Mouse (Mus musculus) testis, adult 2 months (tissue): ENCODE data around the gene Rnf11. TPM values are rescaled to one million over a fixed set of nuclear protein-coding genes. Genes with fewer than 3 reads are reported as not detected.
"Not testable (repeated sequence)": the region's sequence is repeated elsewhere in the genome, so short reads cannot be mapped to it uniquely, and the experiment has no call there.

Source experiments
- H3K27ac ChIP-seq: fragments of 200-500 bp; 2 replicates; pipeline ENCODE4 v1.5.1; 2012; ENCODE audit warnings: low read depth, low read length; ENCODE audit not compliant: control insufficient read depth, insufficient read depth
- H3K27me3 ChIP-seq: fragments of 200-500 bp; 2 replicates; pipeline ENCODE4 v1.6.1; 2012; ENCODE audit warnings: mild to moderate bottlenecking, low read length, moderate library complexity; ENCODE audit not compliant: control insufficient read depth, insufficient read depth
- H3K36me3 ChIP-seq: fragments of 200-500 bp; 2 replicates; pipeline ENCODE4 v1.6.1; 2012; ENCODE audit warnings: mild to moderate bottlenecking, low read length; ENCODE audit not compliant: control insufficient read depth, insufficient read depth
- H3K4me1 ChIP-seq: fragments of 200-500 bp; 2 replicates; pipeline ENCODE4 v1.6.1; 2012; ENCODE audit warnings: low read length; ENCODE audit not compliant: control insufficient read depth, insufficient read depth
- H3K4me3 ChIP-seq: fragments of 200-500 bp; 2 replicates; pipeline ENCODE4 v1.5.1; 2012; ENCODE audit warnings: low read depth, mild to moderate bottlenecking, low read length, moderate library complexity, mixed read lengths; ENCODE audit not compliant: control insufficient read depth
- CTCF ChIP-seq: fragments of 200-500 bp; IDR thresholded peaks from 2 replicates; pipeline ENCODE4 v1.5.1; 2012; ENCODE audit warnings: low read depth, mild to moderate bottlenecking, inconsistent platforms, low read length, moderate library complexity; ENCODE audit not compliant: control insufficient read depth, insufficient read depth, insufficient replicate concordance
- POLR2A ChIP-seq: fragments of 200-500 bp; IDR thresholded peaks from 2 replicates; pipeline ENCODE4 v1.6.1; 2012; ENCODE audit warnings: low read depth, mild to moderate bottlenecking, inconsistent platforms, low read length, moderate library complexity; ENCODE audit not compliant: control insufficient read depth
- polyA plus RNA-seq: library from polyadenylated mRNA; depleted of rRNA; stranded (reverse); fragments of >200 nt; gene quantifications from 2 replicates; pipeline ENCODE4 v1.2.3, GENCODE M21; 2012; rRNA removed

The Rnf11 gene
- polyA plus RNA-seq, 1 experiment = 44.2 TPM

DNA sequence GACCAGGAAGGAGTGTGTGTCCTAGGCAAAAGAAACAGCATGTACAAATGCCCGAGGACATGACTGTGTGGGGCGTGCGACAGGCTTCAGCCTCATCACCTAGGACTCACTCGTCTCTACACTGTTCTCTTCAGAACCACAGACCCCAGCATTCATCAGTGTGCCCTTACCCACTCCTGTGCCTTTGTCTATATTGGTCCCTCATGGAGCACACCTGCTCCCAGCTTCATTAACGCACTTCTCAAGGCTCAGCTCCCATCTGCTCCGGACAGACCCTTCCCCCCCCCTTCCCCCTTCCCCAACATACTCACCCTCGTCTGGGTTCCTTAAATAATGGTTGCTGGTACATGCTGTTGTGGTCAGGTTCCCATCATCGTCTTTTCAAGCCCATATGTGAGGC is 79.1 kb downstream of the Rnf11 start:
- no peak for TF ChIP-seq POLR2A
- no peak for TF ChIP-seq CTCF
- peaks cover 12% of the 10 kb centered on the region for H3K4me1 ChIP-seq
- H3K36me3 ChIP-seq = no peaks in the 10 kb centered on the region
- H3K4me3 ChIP-seq = no peak overlapping the region
- no peaks in the 10 kb centered on the region for H3K27me3 ChIP-seq
- no peak overlapping the region for H3K27ac ChIP-seq

DNA sequence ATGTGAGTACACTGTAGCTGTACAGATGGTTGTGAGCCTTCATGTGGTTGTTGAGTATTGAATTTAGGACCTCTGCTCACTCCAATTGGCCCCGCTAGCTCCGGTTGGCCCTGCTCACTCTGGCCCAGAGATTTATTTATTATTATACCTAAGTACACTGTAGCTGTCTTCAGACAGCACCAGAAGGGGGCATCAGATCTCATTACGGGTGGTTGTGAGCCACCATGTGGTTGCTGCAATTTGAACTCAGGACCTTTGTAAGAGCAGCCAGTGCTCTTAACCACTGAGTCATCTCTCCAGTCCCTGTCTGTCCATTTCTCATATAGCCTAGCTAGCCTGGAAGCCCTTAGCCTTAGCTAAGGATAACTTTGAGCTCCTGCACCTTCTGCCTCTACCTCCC is 79.6 kb downstream of the Rnf11 start:
- H3K4me1 ChIP-seq = peaks cover 12% of the 10 kb centered on the region
- H3K27ac ChIP-seq, H3K4me3 ChIP-seq, H3K27me3 ChIP-seq, H3K36me3 ChIP-seq: not testable (repeated sequence)

DNA sequence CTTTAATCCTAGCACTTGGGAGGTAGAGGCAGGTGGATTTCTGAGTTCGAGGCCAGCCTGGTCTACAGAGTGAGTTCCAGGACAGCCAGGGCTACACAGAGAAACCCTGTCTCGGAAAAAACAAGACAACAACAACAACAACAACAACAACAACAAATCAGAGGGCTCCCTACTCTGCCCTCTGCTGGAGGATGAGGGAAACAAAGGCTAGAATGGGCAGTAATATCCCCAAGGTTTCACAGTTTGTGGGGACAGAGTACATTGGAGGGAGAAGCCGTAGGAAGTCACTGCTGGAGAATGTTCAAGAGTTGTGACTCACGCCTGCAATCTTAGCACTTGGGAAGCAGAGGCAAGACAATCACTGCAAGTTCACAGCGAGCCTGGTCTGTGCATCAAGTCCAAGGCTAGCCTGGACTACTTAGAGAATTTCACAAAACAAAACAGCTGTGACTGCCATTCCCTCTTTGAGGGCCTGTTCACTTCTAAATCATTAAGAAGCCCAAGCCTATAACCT is 83.3 kb downstream of the Rnf11 start:
- H3K27me3 ChIP-seq = no peaks in the 10 kb centered on the region
- no peak overlapping the region for H3K27ac ChIP-seq
- H3K4me1 ChIP-seq = peaks cover 2% of the 10 kb centered on the region
- no peaks in the 10 kb centered on the region for H3K36me3 ChIP-seq
- no peak for TF ChIP-seq POLR2A
- no peak for TF ChIP-seq CTCF
- H3K4me3 ChIP-seq = no peak overlapping the region

Other genes with a start within 250 kb of the Rnf11 start
- gene Eps15, start 204.5 kb downstream of the Rnf11 start, polyA plus RNA-seq = 36.4 and 39.4 TPM in 2 replicates
- gene Ttc39a, start 78.1 kb downstream of the Rnf11 start, polyA plus RNA-seq = 179 and 183 TPM in 2 replicates
- 20.0 and 26.3 TPM in 2 replicates for gene 4930522H14Rik, start 46.6 kb upstream of the Rnf11 start, polyA plus RNA-seq
- gene Cdkn2c, start 182.5 kb upstream of the Rnf11 start, polyA plus RNA-seq = 52.0 and 58.3 TPM in 2 replicates
- gene Faf1, start 191.9 kb upstream of the Rnf11 start, polyA plus RNA-seq = 17.9 and 18.0 TPM in 2 replicates